Mouse (Mus musculus) thymus, adult 2 months (tissue): ENCODE data around the gene Stard8. TPM values are rescaled to one million over a fixed set of nuclear protein-coding genes. Genes with fewer than 3 reads are reported as not detected.
"Not testable (repeated sequence)": the region's sequence is repeated elsewhere in the genome, so short reads cannot be mapped to it uniquely, and the experiment has no call there.

ENCODE experiments used
- DNase-seq: peaks from one replicate; pipeline ENCODE4 v3.0.0; 2021
- H3K27ac ChIP-seq: fragments of 200-500 bp; 2 replicates; pipeline ENCODE4 v1.5.1; 2012; ENCODE audit warnings: low read length, control low read depth; ENCODE audit not compliant: control insufficient read depth, insufficient read depth
- H3K27me3 ChIP-seq: fragments of 200-500 bp; 2 replicates; pipeline ENCODE4 v1.6.1; 2012; ENCODE audit warnings: mild to moderate bottlenecking, low read length, moderate library complexity, mixed read lengths; ENCODE audit not compliant: control insufficient read depth, insufficient read depth
- H3K36me3 ChIP-seq: fragments of 200-500 bp; 2 replicates; pipeline ENCODE4 v1.6.1; 2012; ENCODE audit warnings: mild to moderate bottlenecking, low read length, moderate library complexity; ENCODE audit not compliant: control insufficient read depth, insufficient read depth
- H3K4me1 ChIP-seq: fragments of 200-500 bp; replicated peaks from 2 replicates; pipeline ENCODE4 v1.6.1; 2012; ENCODE audit warnings: low read length; ENCODE audit not compliant: control insufficient read depth, insufficient read depth
- H3K4me3 ChIP-seq: fragments of 200-500 bp; 2 replicates; pipeline ENCODE4 v1.5.1; 2012; ENCODE audit warnings: mild to moderate bottlenecking, low read length, control low read depth, moderate library complexity; ENCODE audit not compliant: control insufficient read depth, insufficient read depth
- CTCF ChIP-seq: fragments of 200-500 bp; IDR thresholded peaks from 2 replicates; pipeline ENCODE4 v1.5.1; 2012; ENCODE audit warnings: mild to moderate bottlenecking, control low read depth, low read length, moderate library complexity, borderline replicate concordance; ENCODE audit not compliant: control insufficient read depth, poor library complexity, insufficient read depth; ENCODE audit errors: extremely low read depth
- POLR2A ChIP-seq: fragments of 200-500 bp; IDR thresholded peaks from 2 replicates; pipeline ENCODE4 v1.6.1; 2012; ENCODE audit warnings: mild to moderate bottlenecking, low read length, control low read depth, moderate library complexity; ENCODE audit not compliant: control insufficient read depth, poor library complexity, insufficient read depth; ENCODE audit errors: extremely low read depth
- WGBS: fragments of 180-500 bp; shearing (Covaris S2); methylation state at CpG from one replicate; pipeline ENCODE4 v1.1.7; 2018; 5-methylcytosine and 5-hydroxymethylcytosine counted together
- polyA plus RNA-seq: library from polyadenylated mRNA; depleted of rRNA; stranded (reverse); fragments of >200 nt; gene quantifications from 2 replicates; pipeline ENCODE4 v1.2.3, GENCODE M21; 2012

Gene Stard8
- polyA plus RNA-seq, 1 experiment, result 10.1 TPM

DNA sequence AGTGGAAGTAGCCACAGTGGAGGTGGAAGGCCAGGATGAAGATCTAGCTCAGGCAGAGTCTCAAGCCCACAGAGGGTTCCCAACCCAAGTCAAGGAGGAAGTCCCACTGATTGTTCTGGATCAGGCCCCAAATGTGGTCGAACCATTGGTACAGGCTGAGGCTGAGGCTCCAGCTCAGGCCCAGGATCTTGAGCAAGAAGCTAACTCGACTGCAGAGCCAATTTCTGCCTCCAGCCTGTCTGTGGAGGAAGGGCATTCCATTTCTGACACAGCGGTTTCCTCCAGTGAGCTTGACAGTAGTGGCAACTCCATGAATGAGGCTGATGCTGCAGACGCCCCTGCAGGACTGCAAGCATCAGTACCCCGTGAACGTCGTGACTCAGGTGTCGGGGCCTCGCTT lies 63.5 kb downstream of the Stard8 start:
- DNase-seq, result no peak
- TF ChIP-seq CTCF (no peak), POLR2A (no peak)
- no peak overlapping the region for H3K4me3 ChIP-seq
- no peaks in the 10 kb centered on the region for H3K4me1 ChIP-seq
- H3K27me3 ChIP-seq, result no peaks in the 10 kb centered on the region
- H3K36me3 ChIP-seq, result no peaks in the 10 kb centered on the region
- no peak overlapping the region for H3K27ac ChIP-seq
- WGBS, result 95% methylated on average over 9 of the region's 9 CpGs

DNA sequence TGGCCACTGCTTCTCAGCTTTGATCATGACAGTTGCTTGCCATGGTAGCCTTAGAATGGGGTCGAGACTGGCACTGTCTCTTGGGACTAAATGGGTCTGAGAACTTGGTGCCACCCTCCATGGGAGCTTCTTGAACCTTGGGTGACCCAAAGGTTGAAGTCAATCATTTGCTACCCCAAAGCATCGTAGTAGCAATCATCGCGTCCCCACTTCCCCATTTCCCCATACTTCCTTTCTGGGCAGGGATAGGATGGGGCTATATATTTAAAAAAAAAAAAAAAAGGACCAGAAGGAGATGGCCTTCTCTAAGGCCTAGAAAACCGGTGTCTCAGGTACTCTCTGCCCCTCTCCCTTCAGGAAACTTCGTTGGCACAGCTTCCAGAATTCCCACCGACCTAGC lies 64.2 kb downstream of the Stard8 start:
- H3K36me3 ChIP-seq, result no peaks in the 10 kb centered on the region
- no peaks in the 10 kb centered on the region for H3K4me1 ChIP-seq
- WGBS, result 63% methylated on average over 7 of the region's 7 CpGs
- no peak for DNase-seq
- TF ChIP-seq CTCF, result no peak
- H3K27me3 ChIP-seq, result no peaks in the 10 kb centered on the region
- H3K27ac ChIP-seq, result no peak overlapping the region
- H3K4me3 ChIP-seq, result no peak overlapping the region

DNA sequence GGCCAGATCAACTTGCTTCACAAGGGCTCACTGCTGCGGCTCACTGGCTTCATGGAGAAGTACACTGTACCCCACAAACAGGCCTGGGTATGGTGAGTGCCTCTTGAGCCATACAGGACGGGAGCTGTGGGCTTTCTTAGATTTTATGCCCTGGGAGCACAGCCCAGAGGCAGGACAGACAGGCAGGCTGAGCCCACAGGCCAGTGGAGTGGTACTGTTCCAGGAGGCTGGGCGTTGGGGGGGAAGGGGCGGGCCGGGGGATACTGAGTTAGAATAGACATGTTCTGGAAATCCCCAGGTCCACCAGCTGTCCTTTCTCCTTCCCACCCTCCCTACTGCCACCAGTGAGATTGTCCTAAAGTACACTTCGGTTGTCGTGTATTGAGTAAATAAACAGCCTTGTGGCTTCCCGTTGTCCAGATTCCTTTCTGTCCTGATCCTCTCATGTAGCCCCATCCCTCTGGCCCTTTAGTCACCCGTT lies 64.7 kb downstream of the Stard8 start:
- no peak overlapping the region for H3K27ac ChIP-seq
- DNase-seq, result no peak
- no peak overlapping the region for H3K4me3 ChIP-seq
- TF ChIP-seq CTCF, result no peak
- TF ChIP-seq POLR2A, result no peak
- no peaks in the 10 kb centered on the region for H3K27me3 ChIP-seq
- H3K36me3 ChIP-seq, result no peaks in the 10 kb centered on the region
- WGBS, result 94% methylated on average over 9 of the region's 9 CpGs
- no peaks in the 10 kb centered on the region for H3K4me1 ChIP-seq

DNA sequence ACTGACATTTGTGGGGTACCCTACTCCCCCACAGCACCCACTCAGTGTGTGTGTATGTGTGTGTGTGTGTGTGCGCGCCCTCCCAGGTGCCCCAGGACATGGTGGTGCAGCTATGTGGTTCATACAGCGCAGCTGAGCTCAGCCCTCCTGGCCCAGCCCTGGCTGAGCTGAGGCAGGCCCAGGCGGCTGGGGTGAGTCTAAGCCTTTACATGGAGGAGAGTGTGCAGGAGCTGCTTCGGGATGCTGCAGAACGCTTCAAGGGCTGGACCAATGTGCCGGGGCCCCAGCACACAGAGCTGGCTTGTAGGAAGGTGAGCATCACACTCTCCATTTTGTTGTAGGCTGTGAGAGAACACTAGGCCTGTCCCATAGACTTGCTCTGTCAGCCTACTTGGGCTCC lies 68.1 kb downstream of the Stard8 start:
- Histone ChIP-seq H3K36me3 (no peaks in the 10 kb centered on the region), H3K27ac (no peak overlapping the region), H3K27me3 (no peaks in the 10 kb centered on the region), H3K4me3 (no peak overlapping the region), H3K4me1 (no peaks in the 10 kb centered on the region)
- TF ChIP-seq CTCF (no peak), POLR2A (no peak)
- 95% methylated on average over 7 of the region's 7 CpGs for WGBS
- DNase-seq, result no peak

DNA sequence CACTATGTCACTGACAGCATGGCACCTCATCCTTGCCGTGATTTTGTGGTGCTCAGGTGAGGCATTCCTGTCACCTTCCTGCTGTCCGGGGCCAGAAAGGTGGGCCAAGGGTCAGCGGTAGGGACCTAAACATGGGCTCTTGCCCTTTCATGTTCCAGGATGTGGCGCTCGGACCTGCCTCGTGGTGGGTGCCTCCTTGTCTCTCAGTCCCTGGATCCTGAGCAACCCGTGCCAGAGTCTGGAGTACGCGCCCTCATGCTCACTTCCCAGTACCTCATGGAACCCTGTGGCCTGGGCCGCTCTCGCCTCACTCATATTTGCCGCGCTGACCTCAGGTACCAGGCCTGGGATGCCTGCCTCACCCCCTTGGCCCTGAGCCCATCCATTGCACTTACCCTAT lies 69.5 kb downstream of the Stard8 start:
- TF ChIP-seq CTCF (no peak), POLR2A (no peak)
- Histone ChIP-seq H3K27me3 (no peaks in the 10 kb centered on the region), H3K27ac (no peak overlapping the region), H3K4me3 (no peak overlapping the region), H3K36me3 (no peaks in the 10 kb centered on the region), H3K4me1 (no peaks in the 10 kb centered on the region)
- 97% methylated on average over 11 of the region's 13 CpGs for WGBS
- DNase-seq, result no peak

DNA sequence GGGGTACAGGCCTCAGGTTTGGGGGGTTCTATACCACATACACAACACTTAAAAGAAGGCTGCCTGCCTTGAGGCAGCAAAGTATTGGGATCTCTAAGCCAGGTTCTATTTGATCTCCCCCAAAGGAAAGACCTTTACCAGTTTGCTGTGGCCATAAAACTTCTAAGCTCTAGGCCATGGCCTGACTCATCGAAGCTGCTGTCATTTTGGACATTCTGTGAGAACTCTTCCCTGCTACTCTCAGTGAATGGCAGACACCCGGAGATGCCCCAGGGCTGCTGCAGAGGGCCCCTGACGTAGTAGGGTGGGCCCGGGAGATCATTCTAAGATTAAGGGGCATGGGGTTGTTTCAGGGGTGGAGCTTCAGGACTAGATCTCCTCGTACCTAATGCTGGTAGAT lies 72.1 kb downstream of the Stard8 start:
- Histone ChIP-seq H3K27me3 (no peaks in the 10 kb centered on the region), H3K36me3 (no peaks in the 10 kb centered on the region), H3K4me1 (no peaks in the 10 kb centered on the region), H3K4me3 (no peak overlapping the region), H3K27ac (no peak overlapping the region)
- no peak for DNase-seq
- TF ChIP-seq POLR2A, result no peak
- no peak for TF ChIP-seq CTCF
- WGBS, result 84% methylated on average over 5 of the region's 5 CpGs

DNA sequence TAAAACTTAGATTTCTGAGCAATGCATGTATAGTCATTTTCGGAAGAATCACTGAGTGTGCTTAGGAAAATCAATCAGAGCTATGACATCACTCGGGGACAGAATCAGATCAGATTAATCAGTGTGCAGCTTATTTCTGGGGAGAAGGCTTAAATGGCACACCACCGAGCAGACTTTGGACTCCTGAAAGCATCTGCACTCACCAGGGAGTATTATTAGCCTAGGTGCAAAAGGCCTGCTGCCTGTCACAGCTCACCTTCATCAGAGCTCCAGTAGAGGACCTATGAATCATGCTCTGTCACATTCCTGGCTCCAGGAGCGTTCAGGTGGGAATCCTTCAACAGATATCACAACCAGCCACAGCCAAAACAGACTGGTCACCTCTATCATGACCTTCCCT lies 73.4 kb downstream of the Stard8 start:
- no peak for DNase-seq
- TF ChIP-seq CTCF (no peak), POLR2A (no peak)
- H3K4me3 ChIP-seq, result no peak overlapping the region

DNA sequence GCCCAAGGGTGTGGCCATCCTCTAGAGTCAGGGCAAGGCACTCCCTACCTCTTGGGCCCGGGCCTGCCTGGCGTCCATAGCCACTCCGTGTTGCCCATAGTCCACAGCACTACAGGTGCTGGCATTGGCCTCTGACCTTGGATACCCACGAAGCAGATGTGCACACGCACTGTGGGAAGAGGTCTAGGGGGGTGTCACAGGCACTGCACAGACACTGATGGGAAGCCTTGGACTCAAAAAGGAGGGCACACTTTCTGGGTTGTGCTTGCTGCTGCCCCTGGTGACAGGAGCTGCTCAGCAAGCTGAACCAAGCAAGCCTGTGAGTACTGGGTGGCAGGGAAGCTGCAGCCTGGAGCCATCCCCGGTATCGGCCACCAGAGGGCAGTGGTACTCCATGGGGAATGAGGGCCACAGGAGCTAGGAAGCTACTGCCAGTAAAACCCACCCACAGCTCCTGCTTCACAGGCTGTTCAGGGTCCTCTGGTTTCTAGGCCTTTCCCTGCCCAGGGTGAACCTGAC lies 75.4 kb downstream of the Stard8 start:
- 98% methylated on average over 5 of the region's 7 CpGs for WGBS
- not testable (repeated sequence) for H3K4me1 ChIP-seq, DNase-seq, H3K27ac ChIP-seq, H3K36me3 ChIP-seq, H3K27me3 ChIP-seq, H3K4me3 ChIP-seq

More for the DNA sequence above, 73.4 kb downstream of the Stard8 start:
- Histone ChIP-seq H3K27ac (no peak overlapping the region), H3K36me3 (no peaks in the 10 kb centered on the region), H3K27me3 (no peaks in the 10 kb centered on the region), H3K4me1 (no peaks in the 10 kb centered on the region)
- WGBS, result 87% methylated on average over 4 of the region's 4 CpGs
